Mouse (Mus musculus): ENCODE data around the gene Tnnt3.

- no peak for TF ChIP-seq CTCF (conservative IDR thresholded peaks at IDR 0.05; ENCODE audit: insufficient read depth, insufficient read length, low read depth, low read length)
- no peak for TF ChIP-seq POLR2A (IDR thresholded peaks at IDR 0.05; ENCODE audit: low read depth, low read length)
Measured at GRCm38 (mm10) chr7:142462594-142463078, 36.0 kb upstream of the Tnnt3 start.

All from kidney, adult 2 months (tissue).